Mouse (Mus musculus): ENCODE data around the gene Sh3d19. TPM values are rescaled to one million over a fixed set of nuclear protein-coding genes. Genes with fewer than 3 reads are reported as not detected.
"Not testable (repeated sequence)": the region's sequence is repeated elsewhere in the genome, so short reads cannot be mapped to it uniquely, and the experiment has no call there.

Gene Sh3d19
- polyA plus RNA-seq, 1 experiment from 2014 or later: 33.0 TPM

GRCm38 (mm10) chr3:85952696-85953283 lies 18.1 kb upstream of the Sh3d19 start:
- Histone ChIP-seq H3K4me2 (no peak overlapping the region), H3K36me3 (no peaks in the 10 kb centered on the region), H3K4me1 (no peaks in the 10 kb centered on the region), H3K4me3 (no peak overlapping the region), H3K27ac (no peak overlapping the region), H3K9ac (no peak overlapping the region), H3K9me3 (no peaks in the 10 kb centered on the region), H3K27me3 (no peaks in the 10 kb centered on the region)
- no peak for ATAC-seq (ENCODE audit: borderline replicate concordance, extremely low read depth, low FRiP score, low TSS enrichment)
- 85% methylated on average over 10 of the region's 10 CpGs for WGBS

- Histone ChIP-seq H3K9ac (no peak overlapping the region), H3K4me1 (no peaks in the 10 kb centered on the region), H3K4me2 (no peak overlapping the region), H3K27me3 (no peaks in the 10 kb centered on the region), H3K4me3 (no peak overlapping the region), H3K9me3 (no peaks in the 10 kb centered on the region), H3K36me3 (no peaks in the 10 kb centered on the region), H3K27ac (no peak overlapping the region)
- 87% methylated on average over 9 of the region's 9 CpGs for WGBS
- no peak for ATAC-seq (ENCODE audit: borderline replicate concordance, extremely low read depth, low FRiP score, low TSS enrichment)
These were observed 15.6 kb upstream of the Sh3d19 start for GRCm38 (mm10) chr3:85955269-85955668.

GRCm38 (mm10) chr3:85955704-85956103 lies 15.2 kb upstream of the Sh3d19 start:
- 80% methylated on average over 5 of the region's 5 CpGs for WGBS
- Histone ChIP-seq H3K4me3 (no peak overlapping the region), H3K9ac (no peak overlapping the region), H3K4me2 (no peak overlapping the region), H3K27ac (no peak overlapping the region), H3K27me3 (no peaks in the 10 kb centered on the region), H3K36me3 (no peaks in the 10 kb centered on the region), H3K9me3 (no peaks in the 10 kb centered on the region), H3K4me1 (no peaks in the 10 kb centered on the region)
- no peak for ATAC-seq (ENCODE audit: borderline replicate concordance, extremely low read depth, low FRiP score, low TSS enrichment)

GRCm38 (mm10) chr3:85959669-85960068 lies 11.2 kb upstream of the Sh3d19 start:
- H3K4me1 ChIP-seq: peaks cover 7% of the 10 kb centered on the region
- no peak overlapping the region for H3K27ac ChIP-seq
- H3K36me3 ChIP-seq: no peaks in the 10 kb centered on the region
- no peak overlapping the region for H3K4me2 ChIP-seq
- no peak overlapping the region for H3K4me3 ChIP-seq
- no peak overlapping the region for H3K9ac ChIP-seq
- peaks cover 6% of the 10 kb centered on the region; the same call in 1 of the 2 replicates for H3K9me3 ChIP-seq
- whole genome bisulfite sequencing: 100% methylated on average over 1 of the region's 1 CpGs
- H3K27me3 ChIP-seq: no peaks in the 10 kb centered on the region
- no peak for ATAC-seq (ENCODE audit: borderline replicate concordance, extremely low read depth, low FRiP score, low TSS enrichment)

GRCm38 (mm10) chr3:85961134-85961533 lies 9.8 kb upstream of the Sh3d19 start:
- H3K36me3 ChIP-seq: no peaks in the 10 kb centered on the region
- no peak overlapping the region for H3K4me3 ChIP-seq
- H3K4me2 ChIP-seq: no peak overlapping the region
- peak; percentile 92 for ATAC-seq (ENCODE audit: borderline replicate concordance, extremely low read depth, low FRiP score, low TSS enrichment)
- no peak overlapping the region for H3K9ac ChIP-seq
- no peaks in the 10 kb centered on the region for H3K27me3 ChIP-seq
- H3K9me3 ChIP-seq: peaks cover 6% of the 10 kb centered on the region; the same call in 1 of the 2 replicates
- 1% methylated on average over 5 of the region's 5 CpGs for WGBS
- H3K27ac ChIP-seq: peak overlapping the region; percentile 32; the same call in 1 of the 2 replicates
- H3K4me1 ChIP-seq: peaks cover 14% of the 10 kb centered on the region

GRCm38 (mm10) chr3:85965479-85965878 lies 5.4 kb upstream of the Sh3d19 start:
- 67% methylated on average over 4 of the region's 4 CpGs for WGBS
- Histone ChIP-seq H3K9me3 (peaks cover 6% of the 10 kb centered on the region; the same call in 1 of the 2 replicates), H3K27me3 (no peaks in the 10 kb centered on the region), H3K4me1 (peaks cover 24% of the 10 kb centered on the region), H3K4me3 (no peak overlapping the region), H3K36me3 (no peaks in the 10 kb centered on the region), H3K9ac (no peak overlapping the region), H3K4me2 (no peak overlapping the region), H3K27ac (0 out of 2 replicates have a peak overlapping the region, but pooled peaks have one; percentile 18)
- no peak for ATAC-seq (ENCODE audit: borderline replicate concordance, extremely low read depth, low FRiP score, low TSS enrichment)

GRCm38 (mm10) chr3:85969040-85969439 lies 1.9 kb upstream of the Sh3d19 start:
- no peak overlapping the region for H3K9ac ChIP-seq
- H3K27ac ChIP-seq: no peak overlapping the region
- H3K36me3 ChIP-seq: no peaks in the 10 kb centered on the region
- H3K4me3 ChIP-seq: no peak overlapping the region
- no peaks in the 10 kb centered on the region for H3K27me3 ChIP-seq
- no peak overlapping the region for H3K4me2 ChIP-seq
- H3K4me1 ChIP-seq: peaks cover 40% of the 10 kb centered on the region
- ATAC-seq (ENCODE audit: borderline replicate concordance, extremely low read depth, low FRiP score, low TSS enrichment): no peak
- H3K9me3 ChIP-seq: no peaks in the 10 kb centered on the region
- 82% methylated on average over 8 of the region's 8 CpGs for WGBS

GRCm38 (mm10) chr3:85971599-85971975 lies 678 bp downstream of the Sh3d19 start:
- no peak for ATAC-seq (ENCODE audit: borderline replicate concordance, extremely low read depth, low FRiP score, low TSS enrichment)
- Histone ChIP-seq H3K9me3 (no peaks in the 10 kb centered on the region), H3K4me3 (peak overlapping the region; percentile 85), H3K36me3 (no peaks in the 10 kb centered on the region), H3K4me2 (peak overlapping the region; percentile 78), H3K4me1 (peaks cover 42% of the 10 kb centered on the region), H3K27ac (peak overlapping the region; percentile 89), H3K27me3 (no peaks in the 10 kb centered on the region), H3K9ac (peak overlapping the region; percentile 86)
- 4% methylated on average over 13 of the region's 13 CpGs for WGBS

GRCm38 (mm10) chr3:85973376-85974140 lies 2.6 kb downstream of the Sh3d19 start:
- Histone ChIP-seq H3K4me1 (peaks cover 43% of the 10 kb centered on the region), H3K27ac (no peak overlapping the region), H3K36me3 (no peaks in the 10 kb centered on the region), H3K4me2 (peak overlapping the region; percentile 78), H3K27me3 (no peaks in the 10 kb centered on the region), H3K9me3 (no peaks in the 10 kb centered on the region), H3K4me3 (peak overlapping the region; percentile 85; the same call in 1 of the 2 replicates), H3K9ac (no peak overlapping the region)
- ATAC-seq (ENCODE audit: borderline replicate concordance, extremely low read depth, low FRiP score, low TSS enrichment): no peak
- WGBS: 83% methylated on average over 10 of the region's 10 CpGs

- Histone ChIP-seq H3K9ac (no peak overlapping the region), H3K4me3 (no peak overlapping the region), H3K4me1 (peaks cover 49% of the 10 kb centered on the region), H3K27me3 (no peaks in the 10 kb centered on the region), H3K9me3 (no peaks in the 10 kb centered on the region), H3K36me3 (no peaks in the 10 kb centered on the region), H3K27ac (no peak overlapping the region), H3K4me2 (no peak overlapping the region)
- 68% methylated on average over 4 of the region's 4 CpGs for WGBS
- no peak for ATAC-seq (ENCODE audit: borderline replicate concordance, extremely low read depth, low FRiP score, low TSS enrichment)
These were observed 3.5 kb downstream of the Sh3d19 start for GRCm38 (mm10) chr3:85974451-85974850.

- no peaks in the 10 kb centered on the region for H3K9me3 ChIP-seq
- H3K36me3 ChIP-seq: no peaks in the 10 kb centered on the region
- H3K27me3 ChIP-seq: no peaks in the 10 kb centered on the region
- peaks cover 11% of the 10 kb centered on the region for H3K4me1 ChIP-seq
- no peak overlapping the region for H3K4me2 ChIP-seq
- H3K27ac ChIP-seq: no peak overlapping the region
- H3K4me3 ChIP-seq: no peak overlapping the region
- WGBS: 73% methylated on average over 4 of the region's 4 CpGs
- H3K9ac ChIP-seq: no peak overlapping the region
- ATAC-seq (ENCODE audit: borderline replicate concordance, extremely low read depth, low FRiP score, low TSS enrichment): no peak
These were observed 9.1 kb downstream of the Sh3d19 start for GRCm38 (mm10) chr3:85980036-85980435.

GRCm38 (mm10) chr3:85981761-85982160 lies 10.9 kb downstream of the Sh3d19 start:
- not testable (repeated sequence) for H3K4me2 ChIP-seq; H3K9ac ChIP-seq; H3K27me3 ChIP-seq; H3K27ac ChIP-seq; H3K4me1 ChIP-seq; H3K4me3 ChIP-seq; H3K36me3 ChIP-seq; H3K9me3 ChIP-seq; ATAC-seq (ENCODE audit: borderline replicate concordance, extremely low read depth, low FRiP score, low TSS enrichment)
- WGBS: 86% methylated on average over 3 of the region's 3 CpGs
